Mouse (Mus musculus) brain, embryonic 14.5 days (tissue): ENCODE measurements around the gene Ddx31. TPM values are rescaled to one million over a fixed set of nuclear protein-coding genes. Genes with fewer than 3 reads are reported as not detected.

Experiments used
- DNase-seq: peaks from one replicate; pipeline ENCODE4 v3.0.0-alpha.2; 2011; ENCODE audit warnings: low read depth
- CTCF ChIP-seq: fragments of 200-500 bp; IDR thresholded peaks from 2 replicates; pipeline ENCODE4 v1.5.1; 2012; ENCODE audit warnings: inconsistent platforms, mild to moderate bottlenecking, moderate library complexity, borderline replicate concordance; ENCODE audit not compliant: insufficient read depth, insufficient read length; ENCODE audit errors: extremely low read depth
- POLR2A ChIP-seq: fragments of 200-500 bp; IDR thresholded peaks from 2 replicates; pipeline ENCODE4 v1.6.1; 2012; ENCODE audit warnings: mild to moderate bottlenecking, inconsistent platforms, borderline replicate concordance; ENCODE audit not compliant: poor library complexity, insufficient read depth, insufficient read length, severe bottlenecking; ENCODE audit errors: extremely low read depth
- polyA plus RNA-seq: library from polyadenylated mRNA; depleted of rRNA; stranded (reverse); fragments of >200 nt; gene quantifications from 2 replicates; pipeline ENCODE4 v1.2.3, GENCODE M21; 2012; rRNA removed

Ddx31 gene
- 13.0 and 14.6 TPM in 2 replicates for polyA plus RNA-seq

DNA sequence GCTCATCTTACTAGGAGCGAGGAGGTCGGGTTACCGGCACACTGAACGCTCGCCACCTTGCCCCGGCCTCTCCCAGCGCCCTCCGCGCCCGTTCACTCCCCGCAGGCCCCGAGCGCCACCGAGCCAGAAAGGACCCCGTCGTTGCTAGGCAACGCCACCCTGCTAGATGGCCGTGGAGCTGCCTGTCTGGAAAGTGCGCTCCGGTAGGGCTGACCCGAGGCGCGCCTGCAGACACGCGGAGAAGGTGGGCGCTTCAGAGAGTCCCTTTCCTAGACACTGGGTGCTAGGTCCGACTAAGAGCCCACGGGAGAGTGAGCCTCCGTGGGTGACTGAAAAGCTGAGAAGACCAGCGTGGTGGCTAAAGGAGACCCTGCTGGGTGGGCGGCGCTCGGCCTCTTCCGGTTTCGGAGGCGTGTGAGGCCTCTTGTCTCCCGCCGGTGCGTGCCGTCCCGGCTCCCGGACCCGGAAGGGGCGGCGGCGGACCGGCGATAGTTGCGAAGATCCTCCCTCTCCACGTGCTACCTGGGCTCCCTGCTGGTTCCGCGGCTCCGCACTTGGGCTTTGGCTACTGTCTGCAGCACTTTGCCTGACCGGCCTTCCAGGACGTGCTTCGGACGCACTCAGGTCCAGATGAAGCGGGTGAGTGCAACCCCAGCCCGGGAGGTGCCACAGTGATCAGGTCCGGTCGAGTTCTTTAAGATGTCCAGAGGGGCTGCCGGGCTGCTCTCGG lies at the start of gene Ddx31, which contains the start of gene Gtf3c4:
Gene Ddx31 (plus strand): TSS at position 185 of the 730 bp plus-strand sequence.
Gene Gtf3c4 (minus strand): TSS at position 139 of the 730 bp plus-strand sequence.
- peak; percentile 97 for DNase-seq
- TF ChIP-seq CTCF: no peak
- TF ChIP-seq POLR2A: peak; percentile 80; the same call in 1 of the 2 replicates

DNA sequence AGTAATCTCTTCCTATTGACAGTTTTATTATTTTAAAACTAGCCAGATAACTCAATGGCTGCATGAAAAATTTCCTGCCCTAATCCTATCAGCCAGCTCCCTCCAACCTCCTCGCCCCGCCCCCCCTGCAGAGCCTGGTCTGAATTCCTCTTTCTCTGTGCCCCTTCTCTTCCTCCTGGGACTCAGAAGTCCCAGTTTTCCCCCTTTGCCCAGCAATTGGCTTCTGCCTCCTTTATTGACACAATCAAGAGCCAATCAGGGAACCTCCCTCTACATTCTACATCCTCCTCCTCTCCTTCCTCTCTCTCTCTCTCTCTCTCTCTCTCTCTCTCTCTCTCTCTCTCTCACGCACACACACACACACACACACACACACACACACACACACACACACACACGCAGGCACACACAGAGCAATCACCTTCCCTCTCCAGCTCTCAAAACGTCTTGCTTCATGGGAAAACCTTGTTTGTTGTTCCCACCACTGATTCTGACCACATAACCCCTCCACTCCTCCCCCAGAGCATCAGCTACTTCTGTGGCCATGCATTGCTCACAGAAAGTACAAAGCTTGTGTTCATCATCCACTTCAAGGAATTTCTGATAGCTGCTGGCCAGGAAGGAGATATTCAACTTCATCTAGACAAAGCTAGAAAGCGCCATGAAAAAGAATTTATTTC lies 47.1 kb upstream of the Ddx31 start:
- no peak for TF ChIP-seq POLR2A
- TF ChIP-seq CTCF: no peak

DNA sequence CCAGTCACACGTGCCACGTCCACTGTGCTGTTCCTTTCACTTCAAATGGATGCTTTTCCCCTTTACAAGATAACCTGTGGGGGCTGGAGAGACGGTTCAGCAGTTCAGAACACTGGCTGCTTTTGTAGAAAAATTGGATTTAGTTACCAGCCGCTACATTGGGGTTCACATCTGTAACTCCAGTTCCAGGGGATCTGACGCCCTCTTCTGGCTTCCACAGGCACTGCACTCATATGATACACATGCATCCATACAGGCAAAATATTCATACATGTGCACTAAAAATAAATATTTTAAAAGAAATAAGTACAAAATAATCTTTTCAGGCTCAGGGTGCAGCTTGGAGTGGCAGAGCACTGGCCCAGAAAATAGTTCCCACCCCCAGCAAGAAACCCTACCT lies 45.6 kb upstream of the Ddx31 start:
- TF ChIP-seq CTCF: peak; percentile 12; the same call in 1 of the 2 replicates
- TF ChIP-seq POLR2A: no peak

More for the DNA sequence above, 47.1 kb upstream of the Ddx31 start:
- DNase-seq: peak; percentile 95

DNA sequence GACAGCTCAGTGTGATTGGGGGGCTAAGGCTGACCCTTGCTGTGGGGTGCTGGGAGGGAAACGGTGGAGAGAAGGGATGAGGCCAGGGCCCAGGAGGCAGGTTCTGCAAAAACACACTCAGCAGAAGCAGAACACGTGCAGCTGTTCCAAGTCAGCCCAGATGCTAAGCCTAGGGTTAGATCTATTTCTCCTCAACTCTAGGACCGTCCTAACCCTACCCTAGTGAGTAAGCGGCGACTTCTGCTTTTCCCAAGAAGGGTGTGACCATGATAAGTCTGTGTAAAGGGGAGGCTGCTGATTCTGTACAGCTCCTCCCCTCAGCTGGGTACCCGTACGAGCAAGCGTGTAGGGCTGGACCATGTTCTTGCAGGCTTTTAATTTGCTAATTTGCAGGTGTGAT lies 43.9 kb upstream of the Ddx31 start:
- no peak for TF ChIP-seq POLR2A
- no peak for TF ChIP-seq CTCF
- DNase-seq: no peak

More for the DNA sequence above, 45.6 kb upstream of the Ddx31 start:
- DNase-seq: no peak

DNA sequence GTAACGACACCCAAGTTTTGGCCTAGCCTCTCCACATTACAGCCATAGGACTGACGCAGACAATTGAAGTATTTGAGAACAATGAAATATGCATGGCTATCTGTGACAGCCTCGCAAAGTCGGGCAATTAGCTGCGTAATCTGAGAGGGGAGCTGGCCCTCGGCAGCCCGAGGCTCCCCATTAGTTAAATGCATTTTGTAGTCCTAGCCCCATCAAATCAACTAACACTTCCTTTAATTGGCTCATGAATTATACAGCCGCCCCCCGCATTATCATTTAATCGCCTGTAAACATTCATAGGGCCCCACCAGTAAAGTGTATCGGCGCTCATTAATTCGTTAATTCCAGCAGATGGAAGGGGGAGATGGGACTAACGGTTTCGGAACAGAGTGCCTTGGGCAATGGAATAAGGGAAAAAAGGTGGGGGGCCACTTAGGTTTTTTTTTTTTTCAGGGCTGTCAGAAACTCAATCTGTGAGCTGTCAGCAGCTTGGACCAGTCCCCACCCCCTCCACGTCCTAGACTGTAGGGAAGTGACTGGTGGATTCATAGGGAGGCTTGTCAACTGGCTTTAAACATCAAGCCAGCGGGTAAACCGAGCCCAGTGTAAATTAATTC lies 42.6 kb upstream of the Ddx31 start:
- TF ChIP-seq CTCF (no peak), POLR2A (no peak)

DNA sequence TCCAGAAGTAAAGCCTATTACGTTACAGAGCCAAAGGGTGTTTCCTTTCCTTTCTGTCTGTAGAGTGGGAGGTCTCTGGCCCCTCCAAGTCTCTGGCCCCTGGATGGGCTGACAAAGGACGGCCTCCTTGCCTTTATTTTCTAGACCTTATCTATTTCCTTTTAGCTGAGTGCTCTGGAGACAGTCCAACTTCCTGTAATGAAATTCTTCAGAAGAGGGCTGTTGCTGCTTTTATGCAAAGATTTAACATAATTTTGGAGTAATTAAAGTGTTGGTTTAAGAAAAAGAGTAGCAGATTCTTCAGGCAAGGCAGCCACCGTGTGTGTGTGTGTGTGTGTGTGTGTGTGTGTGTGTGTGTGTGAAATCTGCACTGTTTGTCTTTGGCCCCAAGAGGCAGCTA lies 41.8 kb upstream of the Ddx31 start:
- peak; percentile 86 for DNase-seq
- no peak for TF ChIP-seq POLR2A
- TF ChIP-seq CTCF: no peak

More for the DNA sequence above, 42.6 kb upstream of the Ddx31 start:
- DNase-seq: peak; percentile 98

DNA sequence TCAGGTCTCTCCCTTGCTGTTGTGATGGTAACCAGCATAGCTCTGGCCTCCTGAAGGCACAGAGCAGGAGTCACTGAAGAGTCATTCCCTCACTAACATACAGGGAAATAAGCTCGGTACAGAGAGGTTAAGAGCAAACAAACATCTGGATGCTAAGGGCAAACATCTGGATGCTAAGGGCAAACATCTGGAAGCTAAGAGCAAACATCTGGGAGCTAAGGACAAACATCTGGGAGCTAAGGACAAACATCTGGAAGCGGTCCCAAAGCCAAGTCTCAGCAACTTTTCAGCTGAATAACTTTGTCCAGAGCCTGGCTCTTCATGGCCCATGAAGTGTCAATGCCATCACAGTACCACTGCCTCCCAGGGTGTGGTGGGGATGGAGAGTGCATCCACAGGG lies 40.6 kb upstream of the Ddx31 start:
- TF ChIP-seq POLR2A (no peak), CTCF (no peak)
- no peak for DNase-seq

DNA sequence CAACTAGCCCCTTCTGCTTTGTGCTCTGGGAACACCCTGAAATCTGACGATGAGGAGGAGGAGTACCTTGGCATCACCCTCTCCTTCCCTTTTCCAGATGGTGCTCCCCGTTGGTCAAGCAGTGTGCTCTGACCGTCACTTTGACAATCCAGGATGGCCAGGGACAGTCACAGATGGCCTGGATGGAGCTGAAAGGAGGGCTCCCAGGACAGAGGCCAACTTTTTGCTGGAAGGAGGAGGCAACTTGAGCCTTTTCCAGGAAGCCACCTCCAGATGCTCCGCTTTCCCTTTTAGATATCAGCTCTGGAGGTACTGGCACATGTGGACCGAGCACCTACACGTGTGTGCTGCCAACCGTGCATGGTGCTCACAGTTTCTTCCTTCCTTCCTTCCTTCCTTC lies 36.8 kb upstream of the Ddx31 start:
- TF ChIP-seq CTCF: no peak
- no peak for TF ChIP-seq POLR2A
- DNase-seq: no peak

DNA sequence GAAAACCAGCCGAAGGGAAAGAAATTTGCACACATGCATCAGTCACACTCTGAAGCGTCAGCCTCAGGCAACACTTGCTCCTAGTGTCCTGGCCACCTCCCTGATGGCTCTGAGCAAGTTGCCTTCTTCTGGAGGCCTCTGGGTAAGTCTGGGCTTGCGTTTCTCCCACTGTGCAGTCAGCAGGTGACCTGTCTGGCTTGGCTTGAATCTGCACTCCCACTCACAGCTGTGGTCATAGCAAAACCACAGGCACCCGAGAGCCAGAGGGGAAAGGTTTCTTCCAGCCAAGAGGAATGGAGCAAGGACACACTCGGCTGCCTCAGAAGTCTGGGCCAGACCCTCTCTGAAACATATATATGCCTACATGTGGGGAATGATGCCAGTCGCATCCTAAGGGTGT lies 31.4 kb upstream of the Ddx31 start:
- TF ChIP-seq CTCF: no peak
- no peak for TF ChIP-seq POLR2A

DNA sequence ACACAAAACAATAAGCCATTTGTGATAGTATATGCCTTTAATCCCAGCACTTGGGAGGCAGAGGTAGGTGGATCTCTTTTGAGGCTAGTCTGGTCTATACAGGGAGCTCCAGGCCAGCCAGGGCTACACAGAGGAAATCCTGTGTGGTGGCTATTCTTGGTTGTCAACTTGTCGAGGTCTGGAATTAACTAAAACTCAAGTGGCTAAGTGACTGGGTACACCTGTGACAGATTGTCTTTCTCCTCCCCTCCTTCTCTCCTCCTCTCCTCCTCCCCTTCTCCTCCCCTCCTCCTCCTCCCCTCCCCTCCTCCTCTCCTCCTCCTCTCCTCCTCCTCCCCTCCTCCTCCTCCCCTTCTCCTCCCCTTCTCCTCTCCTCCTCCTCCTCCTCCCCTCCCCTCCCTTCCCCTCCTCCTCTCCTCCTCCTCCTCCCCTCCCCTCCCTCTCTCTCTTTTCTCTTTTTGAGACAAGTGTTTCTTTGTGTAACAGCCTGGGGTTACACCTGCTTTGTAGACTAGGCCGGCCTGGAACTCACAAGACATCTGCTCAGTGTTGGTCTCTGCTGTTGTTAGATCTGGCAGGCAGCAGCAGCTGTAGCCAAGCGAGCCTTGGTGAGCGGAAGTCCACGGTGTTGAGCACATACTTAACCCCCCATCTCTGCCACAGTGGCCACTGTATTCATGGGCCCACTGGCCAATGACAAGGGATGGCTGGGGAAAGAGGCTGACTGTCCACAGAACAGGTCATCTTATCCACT lies 29.8 kb upstream of the Ddx31 start:
- TF ChIP-seq CTCF (no peak), POLR2A (no peak)
- DNase-seq: peak; percentile 51

More for the DNA sequence above, 31.4 kb upstream of the Ddx31 start:
- no peak for DNase-seq

DNA sequence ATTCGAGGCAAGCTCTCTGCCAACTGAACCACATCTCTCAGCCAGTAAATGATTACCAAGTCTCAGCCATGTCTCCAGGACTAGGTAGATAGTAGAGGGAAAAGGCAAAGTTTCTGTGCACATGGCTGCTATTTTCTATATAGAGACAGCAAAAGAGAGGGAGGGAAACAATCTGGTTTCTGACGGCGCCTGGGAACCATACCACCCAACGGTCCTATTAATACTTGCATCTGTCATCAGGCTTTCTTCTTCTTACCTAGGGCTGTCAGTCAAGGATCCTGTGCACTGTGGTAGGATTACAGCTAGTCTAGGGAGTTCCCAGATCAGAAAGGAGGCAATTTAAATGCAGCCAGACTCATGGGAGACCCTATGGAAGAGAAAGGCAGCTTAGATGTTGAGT lies 21.3 kb upstream of the Ddx31 start:
- no peak for TF ChIP-seq CTCF
- TF ChIP-seq POLR2A: no peak
- DNase-seq: no peak

DNA sequence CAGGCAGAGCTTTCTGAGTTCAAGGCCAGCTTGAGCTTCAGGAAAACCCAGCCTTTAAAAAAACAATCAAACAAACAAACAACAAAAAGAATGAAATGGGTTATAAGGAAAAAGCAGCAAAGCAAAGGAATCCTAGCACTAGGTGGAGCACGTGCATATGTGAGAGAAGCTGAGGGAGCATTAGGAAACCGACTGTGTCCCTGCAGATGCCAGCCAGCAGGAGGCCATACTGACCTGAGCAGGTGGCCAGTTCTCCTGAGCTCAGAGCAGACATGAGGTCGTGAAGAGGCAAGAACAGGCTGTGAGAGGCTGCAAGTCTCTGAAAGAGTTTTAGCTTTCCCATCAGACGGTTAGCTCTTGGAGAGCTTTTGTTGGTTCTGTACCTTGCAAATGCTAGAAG lies 10.9 kb upstream of the Ddx31 start:
- DNase-seq: no peak
- TF ChIP-seq CTCF (peak; percentile 23; the same call in 1 of the 2 replicates), POLR2A (no peak)
